Mouse (Mus musculus) kidney, adult 10 weeks (tissue): ENCODE results near the gene Hist1h1a. TPM values are rescaled to one million over a fixed set of nuclear protein-coding genes. Genes with fewer than 3 reads are reported as not detected.

Source experiments
- polyA plus RNA-seq: library from polyadenylated mRNA; stranded (reverse); fragments of 350-450 nt; fragmentation: Illumina TruSeq; extraction: RNeasy Lipid Tissue Mini Kit (QIAGEN cat#74804); gene quantifications from one replicate; pipeline ENCODE4 v1.2.3, GENCODE M21; 2014; ENCODE audit warnings: low read depth, low replicate concordance

Hist1h1a gene
- polyA plus RNA-seq = not detected

GRCm38 (mm10) chr13:23763586-23764323 lies at the start of gene Hist1h1a:
Gene Hist1h1a, plus strand, starts transcription at chr13:23763666.

GRCm38 (mm10) chr13:23738677-23739068 lies 24.8 kb upstream of the Hist1h1a start, which contains the start of gene Hist1h1c:
Gene Hist1h1c, plus strand, starts transcription at chr13:23738808.

GRCm38 (mm10) chr13:23745381-23746161 lies 17.9 kb upstream of the Hist1h1a start, which contains the start of gene Hist1h3c:
Gene Hist1h3c, minus strand, starts transcription at chr13:23745602.

GRCm38 (mm10) chr13:23746201-23747080 lies 17.0 kb upstream of the Hist1h1a start, which contains the start of gene Hist1h2bb:
Gene Hist1h2bb, plus strand, starts transcription at chr13:23746734.

GRCm38 (mm10) chr13:23750839-23751477 lies 12.5 kb upstream of the Hist1h1a start, which contains the start of gene Hist1h2ab:
Gene Hist1h2ab, plus strand, starts transcription at chr13:23751126.

GRCm38 (mm10) chr13:23752067-23752741 lies 11.3 kb upstream of the Hist1h1a start, which contains the start of gene Hist1h3b:
Gene Hist1h3b, plus strand, starts transcription at chr13:23752267.

GRCm38 (mm10) chr13:23756790-23757189 lies 6.7 kb upstream of the Hist1h1a start, which contains the start of gene Hist1h4b:
Gene Hist1h4b, plus strand, starts transcription at chr13:23757013.

GRCm38 (mm10) chr13:23760972-23761864 lies 2.2 kb upstream of the Hist1h1a start, which contains the start of gene Hist1h4a:
Gene Hist1h4a, minus strand, starts transcription at chr13:23761230.

GRCm38 (mm10) chr13:23761871-23762821 lies 1.3 kb upstream of the Hist1h1a start, which contains the start of gene Hist1h3a:
Gene Hist1h3a, minus strand, starts transcription at chr13:23762386.

GRCm38 (mm10) chr13:23769613-23770012 lies 6.1 kb downstream of the Hist1h1a start, which contains the start of gene Trim38:
Gene Trim38, plus strand, starts transcription at chr13:23769913.

GRCm38 (mm10) chr13:23806422-23807052 lies 43.1 kb downstream of the Hist1h1a start, which contains the start of gene Slc17a2:
Gene Slc17a2, plus strand, starts transcription at chr13:23806993.

Other genes starting within 250 kb of the Hist1h1a start
- gene Hist1h4h, start 232.6 kb upstream of the Hist1h1a start, polyA plus RNA-seq = not detected
- not detected for gene Hist1h2af, start 229.8 kb upstream of the Hist1h1a start, polyA plus RNA-seq
- gene Hist1h3g, start 228.2 kb upstream of the Hist1h1a start, polyA plus RNA-seq = not detected
- 1.2 TPM for gene Hist1h2bh, start 220.3 kb upstream of the Hist1h1a start, polyA plus RNA-seq
- gene Hist1h3f, start 219.6 kb upstream of the Hist1h1a start, polyA plus RNA-seq = not detected
- gene Hist1h4f, start 212.0 kb upstream of the Hist1h1a start, polyA plus RNA-seq = not detected
- 3.8 TPM for gene Hist1h1d, start 210.4 kb upstream of the Hist1h1a start, polyA plus RNA-seq
- gene Hist1h3e, start 201.3 kb upstream of the Hist1h1a start, polyA plus RNA-seq = not detected
- not detected for gene Hist1h2ae, start 192.4 kb upstream of the Hist1h1a start, polyA plus RNA-seq
- not detected for gene Hist1h2bg, start 192.3 kb upstream of the Hist1h1a start, polyA plus RNA-seq
- gene Hist1h2bf, start 189.5 kb upstream of the Hist1h1a start, polyA plus RNA-seq = not detected
- gene Hist1h2ad, start 189.3 kb upstream of the Hist1h1a start, polyA plus RNA-seq = not detected
- gene Hist1h3d, start 187.9 kb upstream of the Hist1h1a start, polyA plus RNA-seq = 0.49 TPM
- 0.40 TPM for gene Hist1h4d, start 182.1 kb upstream of the Hist1h1a start, polyA plus RNA-seq
- 17.8 TPM for gene Hist1h2be, start 142.5 kb upstream of the Hist1h1a start, polyA plus RNA-seq
- 7.7 TPM for gene Hist1h1e, start 141.1 kb upstream of the Hist1h1a start, polyA plus RNA-seq
- 3.4 TPM for gene Hist1h2ac, start 79.7 kb upstream of the Hist1h1a start, polyA plus RNA-seq
- gene Hist1h2bc, start 79.5 kb upstream of the Hist1h1a start, polyA plus RNA-seq = 366 TPM
- not detected for gene Hist1h1t, start 67.9 kb upstream of the Hist1h1a start, polyA plus RNA-seq
- gene Hist1h4c, start 65.2 kb upstream of the Hist1h1a start, polyA plus RNA-seq = 6.6 TPM
- gene Hfe, start 52.8 kb upstream of the Hist1h1a start, polyA plus RNA-seq = 29.7 TPM
- 67.6 TPM for gene Hist1h1c, start 24.9 kb upstream of the Hist1h1a start, polyA plus RNA-seq
- gene Hist1h3c, start 18.1 kb upstream of the Hist1h1a start, polyA plus RNA-seq = not detected
- gene Hist1h2bb, start 16.9 kb upstream of the Hist1h1a start, polyA plus RNA-seq = not detected
- not detected for gene Hist1h2ab, start 12.5 kb upstream of the Hist1h1a start, polyA plus RNA-seq
- gene Hist1h3b, start 11.4 kb upstream of the Hist1h1a start, polyA plus RNA-seq = not detected
- gene Hist1h4b, start 6.7 kb upstream of the Hist1h1a start, polyA plus RNA-seq = not detected
- gene Hist1h4a, start 2.4 kb upstream of the Hist1h1a start, polyA plus RNA-seq = not detected
- not detected for gene Hist1h3a, start 1.3 kb upstream of the Hist1h1a start, polyA plus RNA-seq
- not detected for gene Trim38, start 6.2 kb downstream of the Hist1h1a start, polyA plus RNA-seq
- 23.4 TPM for gene Slc17a2, start 43.3 kb downstream of the Hist1h1a start, polyA plus RNA-seq
- gene Slc17a3, start 75.8 kb downstream of the Hist1h1a start, polyA plus RNA-seq = 577 TPM
- gene Slc17a1, start 104.1 kb downstream of the Hist1h1a start, polyA plus RNA-seq = 1,038 TPM
- gene Slc17a4, start 151.3 kb downstream of the Hist1h1a start, polyA plus RNA-seq = 3.4 TPM
- gene Hist1h2ba, start 170.5 kb downstream of the Hist1h1a start, polyA plus RNA-seq = not detected
- not detected for gene Hist1h2aa, start 170.8 kb downstream of the Hist1h1a start, polyA plus RNA-seq
- gene Scgn, start 227.5 kb downstream of the Hist1h1a start, polyA plus RNA-seq = not detected